Mouse (Mus musculus): ENCODE measurements around the gene Mrpl27.
A peak's percentile ranks its signal among the peaks of the same experiment; 100 is the strongest.
"Not testable (repeated sequence)": the region's sequence is repeated elsewhere in the genome, so short reads cannot be mapped to it uniquely, and the experiment has no call there.

The Mrpl27 gene

GRCm38 (mm10) chr11:94653663-94654436 lies at the start of gene Mrpl27, which contains the start of gene Eme1:
TSS of gene Mrpl27 (plus strand) at chr11:94653767.
TSS of gene Eme1 (minus strand) at chr11:94653964.
- DNase-seq: peak; percentile 90

GRCm38 (mm10) chr11:94610744-94611740 lies 42.5 kb upstream of the Mrpl27 start:
- no peak for DNase-seq

GRCm38 (mm10) chr11:94614603-94615002 lies 39.0 kb upstream of the Mrpl27 start:
- DNase-seq: no peak

- DNase-seq: no peak
Measured at GRCm38 (mm10) chr11:94615494-94615893, 38.1 kb upstream of the Mrpl27 start.

GRCm38 (mm10) chr11:94617646-94618045 lies 35.9 kb upstream of the Mrpl27 start:
- no peak for DNase-seq

- DNase-seq: no peak
Measured at GRCm38 (mm10) chr11:94620766-94621457, 32.7 kb upstream of the Mrpl27 start.

GRCm38 (mm10) chr11:94621458-94621852 lies 32.1 kb upstream of the Mrpl27 start:
- no peak for DNase-seq

GRCm38 (mm10) chr11:94622162-94622561 lies 31.4 kb upstream of the Mrpl27 start:
- DNase-seq: no peak

- DNase-seq: peak; percentile 97
Measured at GRCm38 (mm10) chr11:94629199-94629883, 24.2 kb upstream of the Mrpl27 start, which contains the start of gene Lrrc59. TSS of gene Lrrc59 (plus strand) at chr11:94629767.

GRCm38 (mm10) chr11:94629884-94630198 lies 23.7 kb upstream of the Mrpl27 start:
- DNase-seq: no peak

- DNase-seq: peak; percentile 51
Measured at GRCm38 (mm10) chr11:94630199-94631011, 23.2 kb upstream of the Mrpl27 start.

GRCm38 (mm10) chr11:94631969-94632368 lies 21.6 kb upstream of the Mrpl27 start:
- no peak for DNase-seq

GRCm38 (mm10) chr11:94632988-94633387 lies 20.6 kb upstream of the Mrpl27 start:
- DNase-seq: no peak

GRCm38 (mm10) chr11:94634431-94634830 lies 19.1 kb upstream of the Mrpl27 start:
- no peak for DNase-seq

- DNase-seq: no peak
Measured at GRCm38 (mm10) chr11:94644461-94645219, 8.9 kb upstream of the Mrpl27 start.

- DNase-seq: no peak
Measured at GRCm38 (mm10) chr11:94646457-94646856, 7.1 kb upstream of the Mrpl27 start.

- DNase-seq: not testable (repeated sequence)
Measured at GRCm38 (mm10) chr11:94651241-94651640, 2.3 kb upstream of the Mrpl27 start.

GRCm38 (mm10) chr11:94652973-94653372 lies 594 bp upstream of the Mrpl27 start:
- DNase-seq: no peak

- DNase-seq: peak; percentile 51
Measured at GRCm38 (mm10) chr11:94661344-94661743, 7.8 kb downstream of the Mrpl27 start.

GRCm38 (mm10) chr11:94665281-94665680 lies 11.7 kb downstream of the Mrpl27 start:
- DNase-seq: no peak

GRCm38 (mm10) chr11:94674984-94675383 lies 21.4 kb downstream of the Mrpl27 start:
- DNase-seq: no peak
